Mouse (Mus musculus) liver, adult 2 months (tissue): Measurements from ENCODE around the gene Plrg1. TPM values are rescaled to one million over a fixed set of nuclear protein-coding genes. Genes with fewer than 3 reads are reported as not detected.

Experiments used
- DNase-seq: peaks from one replicate; pipeline ENCODE4 v3.0.0-alpha.2; 2011; ENCODE audit warnings: low read depth, low spot score; ENCODE audit errors: extremely low read depth
- H3K27ac ChIP-seq: fragments of 200-500 bp; replicated peaks from 2 replicates; pipeline ENCODE4 v1.5.1; 2012; ENCODE audit warnings: low read depth, mild to moderate bottlenecking, control low read depth, inconsistent platforms, low read length; ENCODE audit not compliant: insufficient read depth
- H3K27me3 ChIP-seq: fragments of 200-500 bp; 2 replicates; pipeline ENCODE4 v1.6.1; 2012; ENCODE audit warnings: mild to moderate bottlenecking, moderate library complexity, low read length, inconsistent platforms; ENCODE audit not compliant: control insufficient read depth, insufficient read depth
- H3K36me3 ChIP-seq: fragments of 200-500 bp; 2 replicates; pipeline ENCODE4 v1.6.1; 2012; ENCODE audit warnings: low read length, inconsistent platforms; ENCODE audit not compliant: control insufficient read depth, insufficient read depth
- H3K4me1 ChIP-seq: fragments of 200-500 bp; 2 replicates; pipeline ENCODE4 v1.6.1; 2011; ENCODE audit warnings: low read length; ENCODE audit not compliant: control insufficient read depth, insufficient read depth
- H3K4me3 ChIP-seq: fragments of 200-500 bp; 2 replicates; pipeline ENCODE4 v1.5.1; 2011; ENCODE audit warnings: low read depth, mild to moderate bottlenecking, control low read depth, low read length, moderate library complexity; ENCODE audit not compliant: insufficient read depth
- H3K79me2 ChIP-seq: fragments of 200-500 bp; 2 replicates; pipeline ENCODE4 v1.6.1; 2012; ENCODE audit warnings: inconsistent platforms, mild to moderate bottlenecking, low read length, moderate library complexity; ENCODE audit not compliant: control insufficient read depth, insufficient read depth
- H3K9ac ChIP-seq: fragments of 200-500 bp; 2 replicates; pipeline ENCODE4 v1.6.1; 2012; ENCODE audit warnings: low read depth, mild to moderate bottlenecking, control low read depth, inconsistent platforms, low read length
- CTCF ChIP-seq: fragments of 200-500 bp; IDR thresholded peaks from 2 replicates; pipeline ENCODE4 v1.5.1; 2011; ENCODE audit warnings: low read depth, low read length, control low read depth
- POLR2A ChIP-seq: fragments of 200-500 bp; IDR thresholded peaks from 2 replicates; pipeline ENCODE4 v1.6.1; 2011; ENCODE audit warnings: low read length, control low read depth; ENCODE audit not compliant: insufficient read depth; ENCODE audit errors: extremely low read depth
- WGBS: fragments of 180-500 bp; shearing (Covaris S2); methylation state at CpG from one replicate; pipeline ENCODE4 v1.1.7; 2018; 5-methylcytosine and 5-hydroxymethylcytosine counted together
- polyA plus RNA-seq: library from polyadenylated mRNA; depleted of rRNA; stranded (reverse); fragments of >200 nt; gene quantifications from 2 replicates; pipeline ENCODE4 v1.2.3, GENCODE M21; 2012
- total RNA-seq: library from RNA; depleted of rRNA; stranded (reverse); fragments of >200 nt; gene quantifications from 2 replicates; pipeline ENCODE4 v1.2.3, GENCODE M21; 2014

Plrg1 gene
- total and polyA plus RNA-seq, 2 experiments, result 21.8 to 34.1 TPM

GRCm38 (mm10) chr3:83068869-83069268, 13.5 kb downstream of the Plrg1 start:
- Histone ChIP-seq H3K9ac (no peak overlapping the region), H3K36me3 (peaks cover 58% of the 10 kb centered on the region), H3K27me3 (no peaks in the 10 kb centered on the region), H3K79me2 (no peaks in the 10 kb centered on the region), H3K27ac (no peak overlapping the region), H3K4me3 (no peak overlapping the region), H3K4me1 (peaks cover 3% of the 10 kb centered on the region; the same call in 1 of the 2 replicates)
- 95% methylated on average over 13 of the region's 13 CpGs for WGBS
- no peak for TF ChIP-seq POLR2A
- no peak for TF ChIP-seq CTCF
- no peak for DNase-seq

- no peak overlapping the region for H3K27ac ChIP-seq
- no peak for DNase-seq
- no peak overlapping the region for H3K4me3 ChIP-seq
- TF ChIP-seq POLR2A (no peak), CTCF (no peak)
- 82% methylated on average over 4 of the region's 4 CpGs for WGBS
- H3K4me1 ChIP-seq, result peaks cover 6% of the 10 kb centered on the region; the same call in 1 of the 2 replicates
- no peaks in the 10 kb centered on the region for H3K79me2 ChIP-seq
- peaks cover 56% of the 10 kb centered on the region for H3K36me3 ChIP-seq
- no peak overlapping the region for H3K9ac ChIP-seq
- H3K27me3 ChIP-seq, result no peaks in the 10 kb centered on the region
Measured at GRCm38 (mm10) chr3:83070231-83070630, 14.9 kb downstream of the Plrg1 start.

- Histone ChIP-seq H3K36me3 (peaks cover 8% of the 10 kb centered on the region), H3K27me3 (no peaks in the 10 kb centered on the region), H3K4me1 (peaks cover 9% of the 10 kb centered on the region; the same call in 1 of the 2 replicates), H3K9ac (no peak overlapping the region), H3K79me2 (no peaks in the 10 kb centered on the region), H3K4me3 (no peak overlapping the region), H3K27ac (no peak overlapping the region)
- no peak for DNase-seq
- WGBS, result 42% methylated on average over 3 of the region's 3 CpGs
- no peak for TF ChIP-seq CTCF
- no peak for TF ChIP-seq POLR2A
Measured at GRCm38 (mm10) chr3:83076563-83076962, 21.2 kb downstream of the Plrg1 start.

- no peak for TF ChIP-seq POLR2A
- TF ChIP-seq CTCF, result peak; percentile 57
- H3K27me3 ChIP-seq, result no peaks in the 10 kb centered on the region
- peak overlapping the region; percentile 21; the same call in 1 of the 2 replicates for H3K4me3 ChIP-seq
- peak; percentile 64 for DNase-seq
- H3K36me3 ChIP-seq, result no peaks in the 10 kb centered on the region
- no peak overlapping the region for H3K9ac ChIP-seq
- H3K4me1 ChIP-seq, result peaks cover 3% of the 10 kb centered on the region; the same call in 1 of the 2 replicates
- H3K79me2 ChIP-seq, result no peaks in the 10 kb centered on the region
- 0% methylated on average over 11 of the region's 11 CpGs for WGBS
- H3K27ac ChIP-seq, result no peak overlapping the region
Measured at GRCm38 (mm10) chr3:83080567-83081055, 25.3 kb downstream of the Plrg1 start.

GRCm38 (mm10) chr3:83097586-83097985, 42.3 kb downstream of the Plrg1 start:
- H3K79me2 ChIP-seq, result no peaks in the 10 kb centered on the region
- H3K4me1 ChIP-seq, result no peaks in the 10 kb centered on the region
- no peak for TF ChIP-seq CTCF
- no peak for TF ChIP-seq POLR2A
- H3K9ac ChIP-seq, result no peak overlapping the region
- DNase-seq, result no peak
- no peaks in the 10 kb centered on the region for H3K36me3 ChIP-seq
- no peak overlapping the region for H3K27ac ChIP-seq
- 92% methylated on average over 6 of the region's 6 CpGs for whole genome bisulfite sequencing
- H3K27me3 ChIP-seq, result no peaks in the 10 kb centered on the region
- no peak overlapping the region for H3K4me3 ChIP-seq

GRCm38 (mm10) chr3:83098546-83099034, 43.3 kb downstream of the Plrg1 start:
- Histone ChIP-seq H3K4me3 (no peak overlapping the region), H3K4me1 (no peaks in the 10 kb centered on the region), H3K36me3 (no peaks in the 10 kb centered on the region), H3K79me2 (no peaks in the 10 kb centered on the region), H3K27me3 (no peaks in the 10 kb centered on the region), H3K27ac (no peak overlapping the region), H3K9ac (0 out of 2 replicates have a peak overlapping the region, but pooled peaks have one; percentile 17)
- 8% methylated on average over 14 of the region's 14 CpGs for WGBS
- no peak for TF ChIP-seq POLR2A
- TF ChIP-seq CTCF, result no peak
- peak; percentile 17 for DNase-seq
